Mouse (Mus musculus) neutrophil, adult 65 days (primary cell): Measurements from ENCODE around the gene Sdhaf1. TPM values are rescaled to one million over a fixed set of nuclear protein-coding genes. Genes with fewer than 3 reads are reported as not detected.

ENCODE experiments used
- total RNA-seq: library from RNA; stranded (reverse); gene quantifications from 2 replicates; pipeline ENCODE4 v1.2.4, GENCODE M21; 2023

Gene Sdhaf1
- 1.9 and 3.6 TPM in 2 replicates for total RNA-seq

GRCm38 (mm10) chr7:30323795-30324194 lies at the start of gene Sdhaf1:
Sdhaf1 (minus strand) TSS chr7:30323895.

DNA sequence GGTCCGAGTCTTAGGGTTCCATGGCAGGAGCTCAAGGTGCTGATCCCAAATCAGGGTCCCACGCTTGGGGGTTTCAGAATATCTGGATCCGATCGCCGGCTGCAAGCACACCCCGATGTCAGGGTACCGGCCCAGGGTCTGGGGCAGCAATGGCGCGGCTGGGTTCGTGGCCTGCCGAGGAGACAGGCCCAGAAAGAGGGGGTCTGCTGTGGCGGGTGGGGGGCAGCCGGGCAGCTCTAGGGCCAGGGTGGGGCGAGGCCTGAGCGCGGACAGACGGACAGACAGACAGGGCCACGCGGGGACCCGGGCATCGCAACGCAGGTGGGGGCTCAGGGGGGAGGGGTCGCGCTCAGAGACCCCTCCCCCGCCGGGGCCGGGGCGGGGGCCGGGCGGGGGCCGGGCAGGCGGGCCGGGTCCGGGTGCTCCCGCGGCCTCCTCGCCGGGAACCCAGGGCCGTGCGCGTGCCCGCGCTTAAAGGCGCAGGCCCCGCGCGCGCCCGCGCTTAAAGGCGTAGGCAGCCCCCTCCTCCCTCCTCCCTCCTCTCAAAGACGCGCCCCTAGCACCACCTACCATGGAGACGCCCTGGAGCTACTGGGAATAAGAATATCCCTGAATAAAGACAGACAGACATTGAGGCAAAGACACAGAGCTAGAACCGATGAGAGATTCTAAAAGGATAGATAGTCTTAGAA lies 39.1 kb upstream of the Sdhaf1 start, which contains the start of gene Lrfn3:
Lrfn3 (minus strand) TSS at position 121 of the 692 bp plus-strand sequence.

GRCm38 (mm10) chr7:30321539-30322284 lies 2.0 kb downstream of the Sdhaf1 start, which contains the start of gene E130208F15Rik:
E130208F15Rik (plus strand) TSS chr7:30321740.

GRCm38 (mm10) chr7:30314721-30315155 lies 9.0 kb downstream of the Sdhaf1 start, which contains the start of gene Syne4:
Syne4 (plus strand) TSS chr7:30314807.

DNA sequence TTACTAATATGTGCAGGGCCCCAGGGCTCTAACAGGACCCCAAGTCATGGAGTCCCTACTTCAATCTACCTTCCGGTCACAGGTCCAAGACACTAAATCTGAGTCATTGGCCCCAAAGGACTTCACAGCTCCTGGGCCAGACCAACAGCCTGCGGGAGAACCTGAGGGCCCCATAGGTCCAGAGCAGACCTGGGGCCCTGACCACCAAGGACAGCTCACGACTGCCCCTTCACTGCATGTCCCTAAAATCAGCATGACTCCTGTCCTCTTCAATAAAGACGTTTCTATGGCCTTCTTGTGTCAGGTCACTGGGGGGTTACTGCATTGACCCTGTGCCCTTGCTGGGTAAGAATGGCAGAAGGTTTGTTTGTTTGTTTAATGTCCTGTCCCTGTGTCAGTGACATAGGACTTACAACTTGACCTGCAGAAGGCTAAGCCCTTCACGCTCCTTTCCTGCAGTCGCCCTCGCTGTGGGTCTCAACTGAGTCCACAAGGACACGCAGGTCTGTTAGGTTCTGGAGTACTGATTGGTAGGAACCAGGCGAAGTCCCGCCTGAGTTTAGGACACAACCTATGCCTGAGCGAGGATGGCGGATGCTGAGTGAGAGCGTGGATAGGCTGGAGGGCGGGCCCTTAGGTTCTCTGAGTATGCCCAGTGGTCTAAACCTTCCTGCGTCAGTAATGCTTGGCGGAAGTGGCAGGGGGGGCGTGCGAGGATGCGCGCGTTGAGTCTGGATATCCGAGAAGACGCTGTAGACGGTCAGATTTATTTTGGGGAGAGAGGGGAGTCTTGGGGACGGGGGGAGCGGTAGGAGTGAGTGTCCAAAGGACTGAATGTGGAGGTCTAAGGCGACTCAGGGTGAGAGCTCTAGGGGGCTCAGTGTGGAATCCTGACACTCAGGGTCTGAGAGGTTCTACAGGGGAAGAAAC lies 15.4 kb downstream of the Sdhaf1 start, which contains the start of gene Alkbh6:
Alkbh6 (plus strand) TSS at position 642 of the 930 bp plus-strand sequence.

DNA sequence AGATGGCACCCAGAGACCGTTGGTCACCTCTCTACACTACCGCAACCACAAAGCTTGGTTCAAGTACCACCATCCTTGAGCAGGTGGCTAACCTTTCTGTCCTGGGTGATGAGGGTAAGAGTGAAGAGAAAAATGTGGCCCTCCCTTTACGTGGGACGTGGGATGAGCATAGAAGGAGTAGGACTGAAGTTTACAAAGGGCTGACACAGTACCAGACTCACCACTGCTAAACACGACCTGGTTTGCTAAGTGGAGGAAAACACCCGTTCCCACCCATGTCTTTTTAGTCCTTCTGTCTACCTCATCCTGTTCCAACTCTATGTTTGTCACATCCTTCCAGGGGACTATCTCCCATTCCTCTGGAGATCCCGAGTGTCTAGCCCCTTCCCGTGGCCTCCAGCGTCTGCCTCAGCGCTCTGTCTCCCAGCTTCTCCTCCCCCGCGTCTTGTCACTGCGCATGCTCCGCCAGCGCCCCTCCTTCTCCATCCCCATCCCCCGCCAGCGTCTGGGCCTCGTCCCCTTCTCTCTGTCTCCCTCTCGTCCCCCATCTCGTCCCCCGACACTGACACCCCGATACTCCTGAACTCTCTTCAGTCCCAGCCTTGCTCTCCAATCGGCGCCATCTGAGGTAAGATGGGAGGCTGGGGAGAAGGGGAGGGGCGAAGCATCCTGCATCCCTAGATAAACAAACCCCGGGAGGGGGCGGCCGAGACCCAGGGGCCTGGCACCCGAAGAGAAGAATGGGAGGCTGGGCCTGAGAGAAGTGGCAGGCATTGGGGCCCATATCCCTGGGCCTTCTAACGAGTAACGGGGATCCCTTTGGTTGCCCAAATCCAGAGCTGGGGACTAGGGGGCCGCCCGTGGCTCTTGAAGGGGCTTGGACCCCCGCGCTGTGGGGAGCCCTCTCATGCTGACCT lies 32.2 kb downstream of the Sdhaf1 start, which contains the start of gene Clip3:
Clip3 (plus strand) TSS at position 514 of the 917 bp plus-strand sequence.

GRCm38 (mm10) chr7:30279951-30280669 lies 43.6 kb downstream of the Sdhaf1 start, which contains the start of the genes Thap8 and Wdr62:
Thap8 (plus strand) TSS chr7:30280094.
Wdr62 (minus strand) TSS chr7:30280419.

Other genes starting within 250 kb of the Sdhaf1 start
- not detected in 2 replicates for gene Gm26920, start 233.5 kb downstream of the Sdhaf1 start, total RNA-seq
- 0.28 and 0.52 TPM in 2 replicates for gene Zfp566, start 233.4 kb downstream of the Sdhaf1 start, total RNA-seq
- 3.6 and 4.7 TPM in 2 replicates for gene Zfp260, start 229.1 kb downstream of the Sdhaf1 start, total RNA-seq
- gene Zfp382, start 202.0 kb downstream of the Sdhaf1 start, total RNA-seq, result 8.6 and 15.5 TPM in 2 replicates
- 12.9 and 13.6 TPM in 2 replicates for gene Zfp146, start 154.1 kb downstream of the Sdhaf1 start, total RNA-seq
- gene Cox7a1, start 139.8 kb downstream of the Sdhaf1 start, total RNA-seq, result 2.1 TPM in 1 of 2 replicates, not detected in the other
- gene Capns1, start 125.1 kb downstream of the Sdhaf1 start, total RNA-seq, result 210 and 217 TPM in 2 replicates
- 13.6 and 20.7 TPM in 2 replicates for gene Polr2i, start 91.9 kb downstream of the Sdhaf1 start, total RNA-seq
- 35.3 and 41.6 TPM in 2 replicates for gene Tbcb, start 91.6 kb downstream of the Sdhaf1 start, total RNA-seq
- not detected in 2 replicates for gene Ovol3, start 88.2 kb downstream of the Sdhaf1 start, total RNA-seq
- 0.50 TPM in 1 of 2 replicates, not detected in the other for gene Thap8, start 43.8 kb downstream of the Sdhaf1 start, total RNA-seq
- gene Wdr62, start 43.5 kb downstream of the Sdhaf1 start, total RNA-seq, result 16.4 and 19.5 TPM in 2 replicates
- not detected in 2 replicates for gene Clip3, start 32.2 kb downstream of the Sdhaf1 start, total RNA-seq
- 12.1 and 19.6 TPM in 2 replicates for gene Alkbh6, start 15.2 kb downstream of the Sdhaf1 start, total RNA-seq
- 0.73 TPM in 1 of 2 replicates, not detected in the other for gene Syne4, start 9.1 kb downstream of the Sdhaf1 start, total RNA-seq
- gene E130208F15Rik, start 2.2 kb downstream of the Sdhaf1 start, total RNA-seq, result 0.29 TPM in 1 of 2 replicates, not detected in the other
- gene Lrfn3, start 38.9 kb upstream of the Sdhaf1 start, total RNA-seq, result not detected in 2 replicates
- 2,000 and 2,325 TPM in 2 replicates for gene Tyrobp, start 89.9 kb upstream of the Sdhaf1 start, total RNA-seq
- 115 and 126 TPM in 2 replicates for gene Hcst, start 96.0 kb upstream of the Sdhaf1 start, total RNA-seq
- 82.7 and 113 TPM in 2 replicates for gene Nfkbid, start 97.8 kb upstream of the Sdhaf1 start, total RNA-seq
- gene Aplp1, start 121.6 kb upstream of the Sdhaf1 start, total RNA-seq, result 0.25 TPM in 1 of 2 replicates, not detected in the other
- gene Kirrel2, start 133.8 kb upstream of the Sdhaf1 start, total RNA-seq, result not detected in 2 replicates
- not detected in 2 replicates for gene Nphs1, start 134.4 kb upstream of the Sdhaf1 start, total RNA-seq
- not detected in 2 replicates for gene Prodh2, start 169.7 kb upstream of the Sdhaf1 start, total RNA-seq
- 9.4 and 16.2 TPM in 2 replicates for gene Arhgap33, start 211.2 kb upstream of the Sdhaf1 start, total RNA-seq
- 2.6 and 4.0 TPM in 2 replicates for gene Hspb6, start 228.3 kb upstream of the Sdhaf1 start, total RNA-seq
- 2.2 and 3.3 TPM in 2 replicates for gene Proser3, start 228.4 kb upstream of the Sdhaf1 start, total RNA-seq
- gene Lin37, start 235.9 kb upstream of the Sdhaf1 start, total RNA-seq, result 28.0 and 29.5 TPM in 2 replicates
- gene U2af1l4, start 239.4 kb upstream of the Sdhaf1 start, total RNA-seq, result 38.4 and 45.2 TPM in 2 replicates
- gene Gm49396, start 239.4 kb upstream of the Sdhaf1 start, total RNA-seq, result 1.3 and 2.7 TPM in 2 replicates
- gene Psenen, start 239.7 kb upstream of the Sdhaf1 start, total RNA-seq, result 115 TPM in 2 replicates
- 3.5 and 6.1 TPM in 2 replicates for gene Igflr1, start 241.5 kb upstream of the Sdhaf1 start, total RNA-seq